Mouse (Mus musculus): ENCODE measurements around the gene Islr2. TPM values are rescaled to one million over a fixed set of nuclear protein-coding genes. Genes with fewer than 3 reads are reported as not detected.
A peak's percentile ranks its signal among the peaks of the same experiment; 100 is the strongest.

Gene Islr2
- total RNA-seq, 2 experiments from 2014 or later, result 2.6 to 3.3 TPM

DNA sequence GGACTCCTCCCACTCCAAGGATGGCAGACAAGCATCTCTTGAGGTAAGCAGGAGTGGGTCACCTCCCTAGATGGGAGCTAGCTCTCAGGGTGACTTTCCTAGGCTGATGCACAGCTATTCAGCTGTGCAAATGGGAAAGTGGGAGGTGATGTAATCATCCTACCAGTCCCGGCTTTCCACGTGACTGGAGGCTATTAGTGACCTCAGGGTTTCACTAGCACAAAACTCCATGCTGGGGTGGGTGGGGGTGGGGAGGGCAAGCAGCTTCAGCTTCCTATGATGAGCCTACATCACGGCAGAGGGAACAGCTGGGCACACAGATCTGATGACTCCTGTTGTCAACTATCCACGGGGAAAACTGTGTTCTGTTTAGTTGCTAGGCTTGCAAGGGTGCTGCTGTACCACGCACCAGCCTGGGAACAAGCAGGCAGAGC, 29.3 kb downstream of the Islr2 start:
- no peak overlapping the region for H3K27ac ChIP-seq
- DNase-seq, result no peak
- H3K4me3 ChIP-seq, result no peak overlapping the region
- intact Hi-C loops (cut with DNase I), result no loop called here
- no peak for TF ChIP-seq CTCF (IDR thresholded peaks at IDR 0.05)

DNA sequence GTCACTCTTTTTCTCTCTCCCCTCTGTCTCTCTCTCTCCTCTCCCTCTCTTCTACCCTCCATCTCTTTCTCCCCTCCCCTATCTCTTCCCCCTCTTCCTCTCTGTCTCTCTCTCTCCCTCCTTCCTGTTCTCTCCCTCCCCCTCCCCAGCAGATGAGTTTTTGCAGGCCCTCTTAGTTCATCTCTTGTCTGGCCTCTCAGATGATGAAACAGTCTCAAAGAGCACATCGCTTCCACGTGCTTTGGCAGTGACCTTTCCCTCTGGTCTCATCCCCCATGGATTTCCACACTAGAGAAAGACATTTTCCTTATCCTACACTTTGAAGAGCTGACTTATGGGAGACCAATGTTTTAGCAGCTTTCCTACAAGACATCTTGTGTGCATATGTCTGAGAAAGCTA, 31.3 kb downstream of the Islr2 start:
- no peak for DNase-seq
- intact Hi-C loops (cut with DNase I), result no loop called here
- Histone ChIP-seq H3K4me3 (no peak overlapping the region), H3K27ac (no peak overlapping the region)
- TF ChIP-seq CTCF (IDR thresholded peaks at IDR 0.05), result no peak

GRCm38 (mm10) chr9:58169426-58169825, 34.7 kb downstream of the Islr2 start:
- DNase-seq, result no peak
- H3K4me3 ChIP-seq, result no peak overlapping the region
- intact Hi-C loops (cut with DNase I), result no loop called here
- TF ChIP-seq CTCF (IDR thresholded peaks at IDR 0.05), result no peak
- no peak overlapping the region for H3K27ac ChIP-seq

DNA sequence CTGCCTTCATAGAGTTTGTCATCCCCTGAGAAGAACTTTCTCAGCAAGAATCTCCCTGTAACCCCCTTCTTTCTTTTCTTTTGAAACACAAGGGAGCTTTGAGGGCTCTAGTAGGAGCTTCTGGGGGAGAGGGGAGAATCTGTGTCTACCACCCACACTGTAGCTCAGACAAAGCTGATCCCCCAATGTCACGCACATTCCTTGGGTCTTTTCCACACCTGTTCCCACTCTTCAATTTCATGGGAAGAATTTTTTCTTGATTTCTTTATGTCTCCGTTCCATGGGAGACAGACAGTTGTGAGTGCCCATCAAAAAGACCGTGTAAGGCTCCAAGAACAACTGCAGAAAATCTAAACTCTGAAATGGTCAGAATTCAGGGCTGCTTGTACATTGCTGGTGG, 35.2 kb downstream of the Islr2 start:
- H3K27ac ChIP-seq, result no peak overlapping the region
- TF ChIP-seq CTCF (IDR thresholded peaks at IDR 0.05), result no peak
- H3K4me3 ChIP-seq, result no peak overlapping the region
- intact Hi-C loops (cut with DNase I), result no loop called here
- no peak for DNase-seq

GRCm38 (mm10) chr9:58165779-58166178, 38.3 kb downstream of the Islr2 start:
- H3K4me3 ChIP-seq, result no peak overlapping the region
- H3K27ac ChIP-seq, result no peak overlapping the region
- intact Hi-C loops (cut with DNase I), result no loop called here

DNA sequence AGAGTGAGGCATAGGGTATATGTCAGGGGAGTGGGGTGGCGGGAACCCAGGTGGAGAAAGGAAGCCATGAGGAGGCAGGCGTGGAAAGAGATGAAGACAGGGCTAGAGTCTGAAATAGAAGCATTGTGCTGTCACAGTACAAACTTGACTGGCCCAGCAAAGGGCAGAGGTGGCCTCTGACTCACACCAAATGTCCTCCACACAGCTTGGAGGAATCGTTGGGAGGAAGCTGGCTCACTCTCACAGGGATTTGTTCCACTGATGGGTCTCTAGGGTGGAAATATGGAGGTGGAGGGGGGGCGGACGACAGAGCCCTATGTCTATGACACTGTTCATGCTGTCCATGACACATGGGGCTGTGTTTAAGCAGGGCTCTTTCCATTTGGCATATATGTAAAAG, 41.0 kb downstream of the Islr2 start:
- no peak for DNase-seq
- intact Hi-C loops (cut with DNase I), result no loop called here
- Histone ChIP-seq H3K4me3 (no peak overlapping the region), H3K27ac (no peak overlapping the region)
- no peak for TF ChIP-seq CTCF (IDR thresholded peaks at IDR 0.05)

More at GRCm38 (mm10) chr9:58165779-58166178, 38.3 kb downstream of the Islr2 start:
- no peak for TF ChIP-seq CTCF (IDR thresholded peaks at IDR 0.05)
- DNase-seq, result no peak

DNA sequence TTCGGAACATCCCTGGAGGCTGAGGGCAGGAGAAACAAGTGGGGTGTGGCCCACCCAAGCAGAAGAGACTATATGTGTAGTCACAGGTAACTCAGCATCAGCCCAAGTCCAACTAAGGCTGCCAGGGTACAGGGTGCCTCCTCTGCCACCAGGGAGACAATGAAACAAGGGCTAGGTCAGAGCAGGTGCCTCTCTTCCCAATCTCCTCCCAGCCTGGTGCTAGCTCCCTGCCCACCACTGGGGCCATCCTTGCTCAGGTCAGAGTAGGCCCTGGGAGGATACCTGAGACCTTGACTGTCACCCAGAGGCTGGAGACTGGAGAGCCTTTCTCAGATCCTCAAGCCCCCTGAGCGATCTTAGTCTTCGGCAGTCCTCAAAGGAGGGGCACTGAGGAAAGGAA, 41.9 kb downstream of the Islr2 start:
- intact Hi-C loops (cut with DNase I), result no loop called here
- TF ChIP-seq CTCF (IDR thresholded peaks at IDR 0.05), result no peak
- no peak overlapping the region for H3K4me3 ChIP-seq
- no peak for DNase-seq
- no peak overlapping the region for H3K27ac ChIP-seq

- no peak for TF ChIP-seq CTCF (IDR thresholded peaks at IDR 0.05)
- peak overlapping the region; percentile 85; the same call in 1 of the 2 replicates for H3K27ac ChIP-seq
- no peak overlapping the region for H3K4me3 ChIP-seq
- intact Hi-C loops (cut with DNase I), result no loop called here
- DNase-seq, result no peak
Observed at GRCm38 (mm10) chr9:58160315-58160714, 43.8 kb downstream of the Islr2 start.

DNA sequence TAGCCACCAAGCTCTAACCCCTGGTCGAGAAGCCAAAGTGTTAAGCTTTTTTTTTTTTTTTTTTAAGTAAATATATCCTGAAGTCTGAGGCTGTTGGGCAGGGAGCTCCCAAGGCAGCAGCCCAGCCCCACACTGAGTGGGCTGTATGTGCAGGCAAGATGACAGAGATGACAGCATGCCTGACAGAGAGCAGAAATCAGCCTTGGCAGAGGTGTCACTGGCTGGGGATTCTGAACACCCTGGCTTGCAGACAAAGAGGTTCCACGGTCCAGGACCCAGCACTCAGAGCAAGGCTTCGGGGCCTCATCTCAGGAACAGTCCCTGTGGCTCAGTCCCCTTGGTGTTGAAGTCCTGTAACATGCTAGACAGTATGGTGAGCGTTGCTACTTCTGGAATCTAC, 44.3 kb downstream of the Islr2 start:
- DNase-seq, result peak; percentile 52
- Histone ChIP-seq H3K27ac (peak overlapping the region; percentile 85), H3K4me3 (no peak overlapping the region)
- intact Hi-C loops (cut with DNase I), result no loop called here
- TF ChIP-seq CTCF (IDR thresholded peaks at IDR 0.05), result no peak

DNA sequence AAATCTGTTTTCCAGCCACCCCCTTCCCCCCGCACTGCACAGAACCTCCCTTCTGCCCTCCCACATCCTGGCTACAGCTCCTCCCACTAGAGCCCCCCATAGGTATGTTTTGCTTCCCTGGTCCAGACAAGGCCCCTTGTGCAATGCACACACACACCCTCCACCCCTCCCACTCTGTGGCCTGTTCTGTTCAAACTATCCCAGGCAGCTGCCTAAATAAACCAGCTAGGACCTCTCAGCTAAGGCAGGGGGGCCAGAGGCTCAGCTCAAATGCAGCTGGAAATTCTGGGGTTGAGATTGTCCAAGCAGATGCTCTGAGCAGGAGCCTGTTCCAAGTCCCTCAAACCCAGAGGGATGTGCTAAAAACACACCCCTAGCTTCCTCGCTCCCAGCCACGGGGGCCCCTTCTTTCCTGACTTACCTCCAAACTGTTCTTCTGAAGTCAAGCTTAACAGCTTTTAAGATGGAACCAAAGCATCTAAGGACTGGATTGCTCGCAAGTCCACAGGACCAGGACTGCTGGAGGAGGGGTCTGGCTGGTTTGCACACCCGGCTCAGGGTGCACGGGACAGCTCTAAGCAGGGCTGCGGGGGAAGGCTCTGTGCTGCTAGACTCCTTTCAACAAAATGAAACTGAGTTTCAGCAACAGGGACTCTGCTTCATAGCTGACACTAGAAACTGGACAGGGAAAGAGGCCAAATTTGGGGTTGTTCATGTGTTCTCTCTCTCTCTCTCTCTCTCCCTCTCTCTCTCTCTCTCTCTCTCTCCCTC, 45.4 kb downstream of the Islr2 start:
- intact Hi-C loops (cut with DNase I), result no loop called here
- peak; percentile 76 for DNase-seq
- no peak for TF ChIP-seq CTCF (IDR thresholded peaks at IDR 0.05)
- H3K27ac ChIP-seq, result peak overlapping the region; percentile 85
- H3K4me3 ChIP-seq, result peak overlapping the region; percentile 63

- peak; percentile 42 for DNase-seq
- intact Hi-C loops (cut with DNase I), result no loop called here
- Histone ChIP-seq H3K27ac (peak overlapping the region; percentile 85), H3K4me3 (peak overlapping the region; percentile 63)
- no peak for TF ChIP-seq CTCF (IDR thresholded peaks at IDR 0.05)
Observed at GRCm38 (mm10) chr9:58157838-58158237, 46.3 kb downstream of the Islr2 start.

- DNase-seq, result no peak
- peak overlapping the region; percentile 85 for H3K27ac ChIP-seq
- TF ChIP-seq CTCF (IDR thresholded peaks at IDR 0.05), result no peak
- intact Hi-C loops (cut with DNase I), result no loop called here
- H3K4me3 ChIP-seq, result peak overlapping the region; percentile 63
Observed at GRCm38 (mm10) chr9:58156819-58157560, 47.1 kb downstream of the Islr2 start.

- TF ChIP-seq CTCF (IDR thresholded peaks at IDR 0.05), result no peak
- DNase-seq, result peak; percentile 61
Observed at GRCm38 (mm10) chr9:58155366-58155765, 48.8 kb downstream of the Islr2 start.

More at GRCm38 (mm10) chr9:58155366-58155765, 48.8 kb downstream of the Islr2 start:
- intact Hi-C loops (cut with DNase I), result no loop called here
- H3K27ac ChIP-seq, result no peak overlapping the region
- H3K4me3 ChIP-seq, result peak overlapping the region; percentile 63
